Mouse (Mus musculus) ES-Bruce4 (cell line): ENCODE data around the gene Cacng4. TPM values are rescaled to one million over a fixed set of nuclear protein-coding genes. Genes with fewer than 3 reads are reported as not detected.

ENCODE experiments used
- H3K27ac ChIP-seq: 2 replicates; pipeline ENCODE4 v1.5.1; 2012; ENCODE audit warnings: low read length, inconsistent platforms; ENCODE audit not compliant: insufficient read depth
- H3K27me3 ChIP-seq: 2 replicates; pipeline ENCODE4 v1.6.1; 2012; ENCODE audit warnings: mild to moderate bottlenecking, low read length, inconsistent platforms; ENCODE audit not compliant: control insufficient read depth, poor library complexity, insufficient read depth, severe bottlenecking
- H3K36me3 ChIP-seq: 2 replicates; pipeline ENCODE4 v1.6.1; 2012; ENCODE audit warnings: inconsistent platforms, mild to moderate bottlenecking, low read length, moderate library complexity; ENCODE audit not compliant: control insufficient read depth, poor library complexity, insufficient read depth, severe bottlenecking
- H3K4me1 ChIP-seq: one replicate; pipeline ENCODE4 v1.8.1; 2011; ENCODE audit warnings: low read length; ENCODE audit not compliant: control insufficient read depth, insufficient read depth
- H3K4me3 ChIP-seq: 2 replicates; pipeline ENCODE4 v1.5.1; 2011; ENCODE audit warnings: low read depth, mild to moderate bottlenecking, low read length
- H3K9ac ChIP-seq: 2 replicates; pipeline ENCODE4 v1.6.1; 2012; ENCODE audit warnings: low read depth, mild to moderate bottlenecking, inconsistent platforms; ENCODE audit not compliant: poor library complexity, severe bottlenecking
- H3K9me3 ChIP-seq: replicated peaks from 2 replicates; pipeline ENCODE4 v1.6.1; 2012; ENCODE audit warnings: mild to moderate bottlenecking, low read length, inconsistent platforms; ENCODE audit not compliant: control insufficient read depth, poor library complexity, insufficient read depth, severe bottlenecking
- CTCF ChIP-seq: IDR thresholded peaks from one replicate; pipeline ENCODE4 v1.8.1; 2011; ENCODE audit warnings: low read depth, low read length
- EP300 ChIP-seq: IDR thresholded peaks from 2 replicates; pipeline ENCODE4 v1.6.1; 2011; ENCODE audit warnings: low read depth, low read length; ENCODE audit not compliant: insufficient read depth
- POLR2A ChIP-seq: IDR thresholded peaks from one replicate; pipeline ENCODE4 v1.8.1; 2011; ENCODE audit warnings: low read length; ENCODE audit not compliant: insufficient read depth
- polyA plus RNA-seq: library from polyadenylated mRNA; stranded (reverse); fragments of >200 nt; gene quantifications from 2 replicates; pipeline ENCODE4 v1.2.4, GENCODE M21; 2011; ENCODE audit warnings: low read depth; ENCODE audit not compliant: missing spikeins, insufficient read depth, insufficient read length

Cacng4 gene
- 0.96 and 1.5 TPM in 2 replicates for polyA plus RNA-seq

- Histone ChIP-seq H3K36me3 (no peaks in the 10 kb centered on the region), H3K27ac (no peak within 1 kb of the TSS), H3K9me3 (no peaks in the 10 kb centered on the region), H3K4me1 (no peaks in the 10 kb centered on the region), H3K9ac (peak within 1 kb of the TSS; percentile 59), H3K4me3 (peak within 1 kb of the TSS; percentile 89), H3K27me3 (peaks cover 9% of the 10 kb centered on the region)
- TF ChIP-seq POLR2A (no peak), EP300 (no peak), CTCF (no peak)
Measured at GRCm38 (mm10) chr11:107794547-107795269, at the start of gene Cacng4. Gene Cacng4, minus strand, starts transcription at chr11:107794557.

- H3K4me1 ChIP-seq, result no peaks in the 10 kb centered on the region
- H3K4me3 ChIP-seq, result no peak overlapping the region
- no peak overlapping the region for H3K27ac ChIP-seq
- H3K9ac ChIP-seq, result no peak overlapping the region
- H3K27me3 ChIP-seq, result no peaks in the 10 kb centered on the region
- TF ChIP-seq EP300, result no peak
- TF ChIP-seq POLR2A, result no peak
- TF ChIP-seq CTCF, result no peak
- no peaks in the 10 kb centered on the region for H3K36me3 ChIP-seq
- no peaks in the 10 kb centered on the region for H3K9me3 ChIP-seq
Measured at GRCm38 (mm10) chr11:107833351-107834040, 39.1 kb upstream of the Cacng4 start.

GRCm38 (mm10) chr11:107817196-107817595 lies 22.8 kb upstream of the Cacng4 start:
- Histone ChIP-seq H3K9ac (no peak overlapping the region), H3K4me1 (no peaks in the 10 kb centered on the region), H3K4me3 (no peak overlapping the region), H3K27me3 (no peaks in the 10 kb centered on the region), H3K27ac (no peak overlapping the region), H3K36me3 (no peaks in the 10 kb centered on the region), H3K9me3 (no peaks in the 10 kb centered on the region)
- TF ChIP-seq EP300 (no peak), POLR2A (no peak), CTCF (no peak)

DNA sequence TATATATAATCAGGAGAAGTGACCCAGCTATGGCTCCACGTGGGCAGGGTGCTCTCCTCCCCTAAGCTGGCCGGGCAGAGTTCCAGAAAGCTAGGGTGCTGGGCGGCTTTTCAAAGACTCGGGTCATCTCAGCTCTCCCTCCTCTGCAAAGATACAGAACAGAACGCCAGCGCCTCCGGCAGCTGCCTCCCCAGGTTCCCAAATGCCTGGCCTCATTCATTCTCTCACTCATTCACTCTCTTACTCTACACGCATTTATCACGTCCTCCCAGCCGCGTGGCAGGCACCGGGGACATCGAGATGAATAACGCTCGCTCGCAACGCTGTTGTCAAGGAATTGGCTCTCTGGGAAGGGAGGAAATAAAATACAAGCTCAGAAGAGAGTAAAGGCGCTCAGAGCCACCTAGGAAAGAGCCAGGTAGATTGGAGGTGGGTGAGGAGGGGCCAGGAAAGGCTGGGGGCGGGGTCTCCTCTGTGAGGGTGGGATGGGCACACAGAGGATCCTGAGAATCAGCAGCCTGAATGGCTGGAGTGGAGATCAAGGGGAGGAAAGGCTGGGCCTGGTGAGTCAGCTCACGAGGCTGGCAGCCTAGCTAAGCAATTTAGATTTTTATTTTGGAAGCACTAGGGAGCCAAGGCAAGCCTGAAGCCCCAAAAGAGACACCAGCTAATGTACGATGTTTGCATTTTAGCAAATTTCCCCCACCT lies 18.7 kb upstream of the Cacng4 start:
- no peak overlapping the region for H3K4me3 ChIP-seq
- no peak overlapping the region for H3K27ac ChIP-seq
- no peaks in the 10 kb centered on the region for H3K27me3 ChIP-seq
- no peaks in the 10 kb centered on the region for H3K4me1 ChIP-seq
- H3K36me3 ChIP-seq, result no peaks in the 10 kb centered on the region
- H3K9me3 ChIP-seq, result no peaks in the 10 kb centered on the region
- no peak overlapping the region for H3K9ac ChIP-seq
- TF ChIP-seq CTCF, result no peak
- no peak for TF ChIP-seq EP300
- no peak for TF ChIP-seq POLR2A

GRCm38 (mm10) chr11:107812429-107812828 lies 18.1 kb upstream of the Cacng4 start:
- Histone ChIP-seq H3K36me3 (no peaks in the 10 kb centered on the region), H3K4me3 (no peak overlapping the region), H3K27ac (no peak overlapping the region), H3K9ac (no peak overlapping the region), H3K9me3 (no peaks in the 10 kb centered on the region), H3K4me1 (no peaks in the 10 kb centered on the region), H3K27me3 (no peaks in the 10 kb centered on the region)
- TF ChIP-seq EP300 (no peak), POLR2A (no peak), CTCF (no peak)

DNA sequence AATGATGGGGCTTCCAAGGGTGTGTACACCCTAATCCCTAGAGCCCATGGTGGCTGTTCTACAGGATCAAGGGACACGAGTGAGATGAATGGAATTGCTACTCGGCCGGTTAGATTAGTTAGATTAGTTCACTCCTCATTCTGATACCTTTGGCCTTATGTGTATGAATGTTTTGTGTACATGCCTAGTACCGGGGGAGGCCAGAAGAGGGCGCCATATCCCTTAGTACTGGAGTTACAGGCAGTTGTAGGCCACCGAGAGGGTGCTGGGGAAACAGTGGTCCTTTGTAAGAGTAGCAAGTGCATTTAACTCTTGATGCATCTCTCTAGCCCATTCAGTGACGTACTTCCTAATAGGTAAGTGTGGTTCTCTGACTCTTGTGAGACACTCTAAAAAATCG lies 14.2 kb upstream of the Cacng4 start:
- H3K27ac ChIP-seq, result no peak overlapping the region
- H3K4me1 ChIP-seq, result no peaks in the 10 kb centered on the region
- peak; percentile 60 for TF ChIP-seq CTCF
- no peak for TF ChIP-seq EP300
- no peak overlapping the region for H3K9ac ChIP-seq
- H3K36me3 ChIP-seq, result no peaks in the 10 kb centered on the region
- no peak overlapping the region for H3K4me3 ChIP-seq
- no peaks in the 10 kb centered on the region for H3K9me3 ChIP-seq
- no peaks in the 10 kb centered on the region for H3K27me3 ChIP-seq
